Mouse (Mus musculus): ENCODE results near the gene Rcor1.
A peak's percentile ranks its signal among the peaks of the same experiment; 100 is the strongest.

DNA sequence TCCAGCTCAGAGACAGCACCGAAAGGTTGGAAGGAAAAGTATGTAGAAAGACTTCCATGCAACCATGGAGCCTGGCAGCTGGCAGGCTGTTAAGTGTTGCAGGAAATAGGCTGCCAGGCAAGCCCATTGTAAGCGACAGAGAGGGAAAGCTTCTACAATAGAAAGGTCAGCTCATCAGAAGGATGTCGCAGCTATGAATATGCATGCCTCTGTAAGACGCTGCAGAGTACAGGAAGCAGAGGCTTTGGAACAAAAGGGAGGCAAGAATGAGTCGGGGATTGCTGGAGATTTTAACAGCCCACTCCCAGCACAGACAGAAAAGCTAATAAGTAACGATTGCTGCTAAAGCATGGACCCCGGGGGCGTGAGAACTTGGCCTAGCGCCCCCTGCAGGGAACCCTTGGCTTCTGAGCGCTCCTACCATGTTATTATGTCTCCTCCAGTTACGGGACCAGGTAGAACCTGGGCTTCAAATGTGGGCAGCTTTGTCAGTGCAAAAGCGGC lies 103.9 kb downstream of the Rcor1 start:
- TF ChIP-seq CTCF (conservative IDR thresholded peaks at IDR 0.05; ENCODE audit: low read length) (peak; percentile 68), NANOG (IDR thresholded peaks at IDR 0.05; ENCODE audit: borderline replicate concordance, low read length) (peak; percentile 91), POU5F1 (IDR thresholded peaks at IDR 0.05; ENCODE audit: borderline replicate concordance, low read length) (peak; percentile 100)
